Mouse (Mus musculus): ENCODE data around the gene Nubp1.

DNA sequence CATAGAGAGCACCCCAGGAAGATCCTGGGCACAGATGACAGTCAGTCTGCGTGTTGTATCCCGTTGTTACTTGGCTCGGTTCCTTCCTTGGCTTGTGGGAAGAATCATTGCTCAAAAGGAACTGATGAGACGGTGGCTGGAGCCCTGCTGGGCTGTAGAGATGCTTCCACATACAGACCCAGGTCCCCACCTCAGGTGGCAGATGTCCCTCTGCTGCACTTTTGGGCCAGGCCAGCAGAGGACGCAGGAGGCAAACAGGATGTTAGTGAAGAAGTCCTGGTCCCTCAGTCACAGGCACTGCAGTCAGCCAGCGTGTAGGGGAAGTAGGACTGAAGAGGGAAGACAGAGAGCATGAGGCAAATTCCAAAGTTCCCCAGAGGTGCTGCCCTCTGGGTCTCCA, 4.2 kb downstream of the Nubp1 start:
- TF ChIP-seq GATA1 (IDR thresholded peaks at IDR 0.05; ENCODE audit: low read length): no peak
- TF ChIP-seq TAL1 (IDR thresholded peaks at IDR 0.05; ENCODE audit: low read length): no peak
